Mouse (Mus musculus): Measurements from ENCODE around the gene Pde3a. TPM values are rescaled to one million over a fixed set of nuclear protein-coding genes. Genes with fewer than 3 reads are reported as not detected.

Gene Pde3a
- total and polyA plus RNA-seq, 2 experiments, result 0.44 to 1.1 TPM

DNA sequence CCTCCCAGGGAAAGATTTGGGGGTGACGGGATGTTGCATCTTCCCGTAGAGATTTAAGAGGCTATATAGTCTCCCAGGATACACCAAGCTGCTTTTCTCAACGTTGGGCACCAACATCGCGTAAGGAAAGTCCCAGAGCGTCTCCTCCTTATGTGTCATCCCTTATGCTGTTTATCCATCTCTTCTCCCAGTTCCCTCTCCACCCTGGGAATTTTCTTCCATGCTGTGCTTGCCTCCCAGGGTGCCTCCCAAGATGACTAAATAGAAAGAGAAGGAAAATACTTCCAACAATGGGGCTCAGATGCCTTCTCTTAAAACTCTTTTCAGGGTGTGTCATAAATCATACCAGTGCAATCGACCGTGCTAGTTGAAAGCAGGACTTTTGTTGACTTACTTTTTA is 199.8 kb downstream of the Pde3a start:
- no peaks in the 10 kb centered on the region for H3K4me1 ChIP-seq (ENCODE audit: control insufficient read depth, insufficient read depth, low read length)
- 82% methylated on average over 8 of the region's 8 CpGs for WGBS
- TF ChIP-seq POLR2A (IDR thresholded peaks at IDR 0.05; ENCODE audit: extremely low read depth, insufficient read depth, low read length), result no peak
- TF ChIP-seq CTCF (IDR thresholded peaks at IDR 0.05; ENCODE audit: low read depth, low read length), result no peak
- no peaks in the 10 kb centered on the region for H3K27me3 ChIP-seq (ENCODE audit: control insufficient read depth, insufficient read depth, low read length)
- DNase-seq (ENCODE audit: extremely low read depth, low read depth, low spot score), result no peak
- no peak overlapping the region for H3K27ac ChIP-seq (replicated peaks; ENCODE audit: insufficient read depth, low read depth, low read length)
- no peak overlapping the region for H3K9ac ChIP-seq (ENCODE audit: low read depth, low read length)
- no peaks in the 10 kb centered on the region for H3K36me3 ChIP-seq (ENCODE audit: control insufficient read depth, insufficient read depth, low read length)
- no peaks in the 10 kb centered on the region for H3K79me2 ChIP-seq (ENCODE audit: control insufficient read depth, insufficient read depth, low read length)
- no peak overlapping the region for H3K4me3 ChIP-seq (ENCODE audit: insufficient read depth, low read depth, low read length)

- no peak overlapping the region for H3K9ac ChIP-seq (ENCODE audit: low read depth, low read length)
- H3K36me3 ChIP-seq (ENCODE audit: control insufficient read depth, insufficient read depth, low read length), result no peaks in the 10 kb centered on the region
- H3K4me3 ChIP-seq (ENCODE audit: insufficient read depth, low read depth, low read length), result no peak overlapping the region
- no peak for DNase-seq (ENCODE audit: extremely low read depth, low read depth, low spot score)
- H3K27ac ChIP-seq (replicated peaks; ENCODE audit: insufficient read depth, low read depth, low read length), result no peak overlapping the region
- H3K79me2 ChIP-seq (ENCODE audit: control insufficient read depth, insufficient read depth, low read length), result no peaks in the 10 kb centered on the region
- 78% methylated on average over 5 of the region's 5 CpGs for WGBS
- no peak for TF ChIP-seq POLR2A (IDR thresholded peaks at IDR 0.05; ENCODE audit: extremely low read depth, insufficient read depth, low read length)
- TF ChIP-seq CTCF (IDR thresholded peaks at IDR 0.05; ENCODE audit: low read depth, low read length), result no peak
- H3K4me1 ChIP-seq (ENCODE audit: control insufficient read depth, insufficient read depth, low read length), result no peaks in the 10 kb centered on the region
- H3K27me3 ChIP-seq (ENCODE audit: control insufficient read depth, insufficient read depth, low read length), result no peaks in the 10 kb centered on the region
These were observed 206.3 kb downstream of the Pde3a start for GRCm38 (mm10) chr6:141455335-141455734.

DNA sequence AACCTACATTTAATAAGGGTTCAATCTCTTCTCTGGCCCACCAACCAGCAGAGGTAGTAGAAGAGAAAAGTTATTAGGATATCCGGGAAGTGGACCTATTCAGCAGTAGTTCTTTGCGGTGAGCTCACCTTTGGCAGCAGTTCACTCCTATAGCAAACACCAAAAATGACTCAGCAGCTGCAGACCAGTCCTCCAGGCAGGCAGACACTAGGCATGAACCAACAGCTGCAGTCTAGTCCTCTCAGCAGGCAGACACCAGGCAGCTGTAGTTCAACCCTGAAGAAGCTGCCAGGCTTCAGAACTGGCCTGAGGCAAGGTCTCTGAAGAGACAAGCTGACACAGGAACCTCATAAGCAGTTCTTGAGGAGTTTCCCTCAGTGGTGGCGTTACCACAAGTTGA is 207.5 kb downstream of the Pde3a start:
- TF ChIP-seq POLR2A (IDR thresholded peaks at IDR 0.05; ENCODE audit: extremely low read depth, insufficient read depth, low read length), result no peak
- no peak for TF ChIP-seq CTCF (IDR thresholded peaks at IDR 0.05; ENCODE audit: low read depth, low read length)
- H3K27me3 ChIP-seq (ENCODE audit: control insufficient read depth, insufficient read depth, low read length), result no peaks in the 10 kb centered on the region
- WGBS, result 79% methylated on average over 3 of the region's 3 CpGs
- H3K36me3 ChIP-seq (ENCODE audit: control insufficient read depth, insufficient read depth, low read length), result no peaks in the 10 kb centered on the region
- DNase-seq (ENCODE audit: extremely low read depth, low read depth, low spot score), result no peak
- H3K4me1 ChIP-seq (ENCODE audit: control insufficient read depth, insufficient read depth, low read length), result no peaks in the 10 kb centered on the region
- no peaks in the 10 kb centered on the region for H3K79me2 ChIP-seq (ENCODE audit: control insufficient read depth, insufficient read depth, low read length)
- no peak overlapping the region for H3K4me3 ChIP-seq (ENCODE audit: insufficient read depth, low read depth, low read length)
- H3K9ac ChIP-seq (ENCODE audit: low read depth, low read length), result no peak overlapping the region
- H3K27ac ChIP-seq (replicated peaks; ENCODE audit: insufficient read depth, low read depth, low read length), result no peak overlapping the region

GRCm38 (mm10) chr6:141470251-141470650 is 221.2 kb downstream of the Pde3a start:
- no peak overlapping the region for H3K4me3 ChIP-seq (ENCODE audit: insufficient read depth, low read depth, low read length)
- no peaks in the 10 kb centered on the region for H3K36me3 ChIP-seq (ENCODE audit: control insufficient read depth, insufficient read depth, low read length)
- H3K27ac ChIP-seq (replicated peaks; ENCODE audit: insufficient read depth, low read depth, low read length), result no peak overlapping the region
- 0 out of 2 replicates have a peak, but pooled peaks cover 2% of the 10 kb centered on the region for H3K27me3 ChIP-seq (ENCODE audit: control insufficient read depth, insufficient read depth, low read length)
- no peaks in the 10 kb centered on the region for H3K4me1 ChIP-seq (ENCODE audit: control insufficient read depth, insufficient read depth, low read length)
- no peak overlapping the region for H3K9ac ChIP-seq (ENCODE audit: low read depth, low read length)
- TF ChIP-seq POLR2A (IDR thresholded peaks at IDR 0.05; ENCODE audit: extremely low read depth, insufficient read depth, low read length) (no peak), CTCF (IDR thresholded peaks at IDR 0.05; ENCODE audit: low read depth, low read length) (no peak)
- DNase-seq (ENCODE audit: extremely low read depth, low read depth, low spot score), result no peak
- WGBS, result 86% methylated on average over 2 of the region's 2 CpGs
- H3K79me2 ChIP-seq (ENCODE audit: control insufficient read depth, insufficient read depth, low read length), result no peaks in the 10 kb centered on the region

- no peaks in the 10 kb centered on the region for H3K27me3 ChIP-seq (ENCODE audit: control insufficient read depth, insufficient read depth, low read length)
- 68% methylated on average over 2 of the region's 2 CpGs for WGBS
- H3K4me1 ChIP-seq (ENCODE audit: control insufficient read depth, insufficient read depth, low read length), result no peaks in the 10 kb centered on the region
- no peak overlapping the region for H3K27ac ChIP-seq (replicated peaks; ENCODE audit: insufficient read depth, low read depth, low read length)
- no peak for DNase-seq (ENCODE audit: extremely low read depth, low read depth, low spot score)
- no peak for TF ChIP-seq POLR2A (IDR thresholded peaks at IDR 0.05; ENCODE audit: extremely low read depth, insufficient read depth, low read length)
- no peak for TF ChIP-seq CTCF (IDR thresholded peaks at IDR 0.05; ENCODE audit: low read depth, low read length)
- H3K4me3 ChIP-seq (ENCODE audit: insufficient read depth, low read depth, low read length), result no peak overlapping the region
- H3K9ac ChIP-seq (ENCODE audit: low read depth, low read length), result no peak overlapping the region
- no peaks in the 10 kb centered on the region for H3K79me2 ChIP-seq (ENCODE audit: control insufficient read depth, insufficient read depth, low read length)
- no peaks in the 10 kb centered on the region for H3K36me3 ChIP-seq (ENCODE audit: control insufficient read depth, insufficient read depth, low read length)
These were observed 225.2 kb downstream of the Pde3a start for GRCm38 (mm10) chr6:141474223-141474622.

GRCm38 (mm10) chr6:141474696-141475095 is 225.6 kb downstream of the Pde3a start:
- Histone ChIP-seq H3K79me2 (ENCODE audit: control insufficient read depth, insufficient read depth, low read length) (no peaks in the 10 kb centered on the region), H3K27ac (replicated peaks; ENCODE audit: insufficient read depth, low read depth, low read length) (no peak overlapping the region), H3K4me3 (ENCODE audit: insufficient read depth, low read depth, low read length) (no peak overlapping the region), H3K36me3 (ENCODE audit: control insufficient read depth, insufficient read depth, low read length) (no peaks in the 10 kb centered on the region), H3K4me1 (ENCODE audit: control insufficient read depth, insufficient read depth, low read length) (no peaks in the 10 kb centered on the region), H3K9ac (ENCODE audit: low read depth, low read length) (no peak overlapping the region), H3K27me3 (ENCODE audit: control insufficient read depth, insufficient read depth, low read length) (no peaks in the 10 kb centered on the region)
- DNase-seq (ENCODE audit: extremely low read depth, low read depth, low spot score), result no peak
- TF ChIP-seq CTCF (IDR thresholded peaks at IDR 0.05; ENCODE audit: low read depth, low read length), result no peak
- no peak for TF ChIP-seq POLR2A (IDR thresholded peaks at IDR 0.05; ENCODE audit: extremely low read depth, insufficient read depth, low read length)
- WGBS, result 53% methylated on average over 3 of the region's 3 CpGs

All from liver, adult 2 months (tissue).